Comparison of ENCODE assay signal across 8 mouse cellular contexts in genomic region chr5:129063037-129063791, GRCm38 (mm10). TPM values are rescaled to one million over a fixed set of nuclear protein-coding genes. Genes with fewer than 3 reads are reported as not detected.
DNase-seq lines count a peak whose midpoint lies in the region; ATAC-seq lines count a peak whose summit lies in the region.

No protein-coding gene starts in this region.

- H3K36me3 ChIP-seq in hindbrain, embryonic 13.5 days: no peaks in the 10 kb centered on the region

- peaks cover 13% of the 10 kb centered on the region for H3K4me1 ChIP-seq in hindbrain, embryonic 13.5 days (replicated peaks)

- peak overlapping the region; percentile 49 for H3K4me2 ChIP-seq in hindbrain, embryonic 13.5 days

- 13% methylated on average over 21 of the region's 21 CpGs for WGBS in hindbrain, embryonic 13.5 days

- H3K9me3 ChIP-seq in hindbrain, embryonic 13.5 days: no peaks in the 10 kb centered on the region

- H3K4me3 ChIP-seq in hindbrain, embryonic 13.5 days: peak overlapping the region; percentile 23

- peak; percentile 43; the same call in 1 of the 2 replicates for ATAC-seq in hindbrain, embryonic 13.5 days (ENCODE audit: low FRiP score)
- peak; percentile 70 for ATAC-seq in megakaryocyte progenitor cell, adult 5-6 weeks (replicated peaks; ENCODE audit: poor library complexity)

- 0 out of 2 replicates have a peak overlapping the region, but pooled peaks have one; percentile 40 for H3K9ac ChIP-seq in hindbrain, embryonic 13.5 days

- H3K27me3 ChIP-seq in hindbrain, embryonic 13.5 days: peaks cover 12% of the 10 kb centered on the region

- peak; percentile 87 for DNase-seq in NIH3T3 (ENCODE audit: low read depth)
- peak; percentile 53 for DNase-seq in cerebellum, adult 9-11 months
- peak; percentile 73 to 82 for DNase-seq in frontal cortex, postnatal 14 days (ENCODE audit: low spot score in 2 of 2)
- DNase-seq in layer of hippocampus, postnatal 36 days: peak; percentile 71 to 83
- DNase-seq in right cerebral cortex, postnatal 10 days (ENCODE audit: low spot score in 2 of 2): peak; percentile 86 to 93
- peak; percentile 87 for DNase-seq in urinary bladder, postnatal 14 days (ENCODE audit: low spot score)

- no peak overlapping the region for H3K27ac ChIP-seq in hindbrain, embryonic 13.5 days

RNA-seq across cellular contexts. Expression of gene Adgrd1, which starts 33.3 kb away (rescaled TPM):
- 0.13 and 0.14 TPM in 2 replicates for polyA plus RNA-seq in hindbrain, embryonic 13.5 days (2015; fragmentation: Nextera tagmentation; extraction: Ambion mirVana)
- total RNA-seq in layer of hippocampus, postnatal 36 days (2021): under 1 TPM; 0.32 to 0.35 TPM
- 0.15 and 0.59 TPM in 2 replicates for total RNA-seq in megakaryocyte progenitor cell, adult 5-6 weeks (2015)
- total RNA-seq in megakaryocyte progenitor cell, adult 5-6 weeks (2017): 0.50 and 0.51 TPM in 2 replicates

RNA-seq across cellular contexts. Expression of gene Ran, which starts 43.3 kb away (rescaled TPM):
- polyA plus RNA-seq in hindbrain, embryonic 13.5 days (2015; fragmentation: Nextera tagmentation; extraction: Ambion mirVana): 416 and 421 TPM in 2 replicates
- 100 to 1,000 TPM; 166 to 174 TPM for total RNA-seq in layer of hippocampus, postnatal 36 days (2021)
- 583 and 587 TPM in 2 replicates for total RNA-seq in megakaryocyte progenitor cell, adult 5-6 weeks (2015)
- total RNA-seq in megakaryocyte progenitor cell, adult 5-6 weeks (2017): 525 and 594 TPM in 2 replicates

RNA-seq across cellular contexts. Expression of gene Stx2, which starts 54.8 kb away (rescaled TPM):
- polyA plus RNA-seq in hindbrain, embryonic 13.5 days (2015; fragmentation: Nextera tagmentation; extraction: Ambion mirVana): 18.0 and 21.1 TPM in 2 replicates
- total RNA-seq in layer of hippocampus, postnatal 36 days (2021): 10 to 100 TPM; 25.3 to 38.0 TPM
- 12.6 and 19.4 TPM in 2 replicates for total RNA-seq in megakaryocyte progenitor cell, adult 5-6 weeks (2015)
- total RNA-seq in megakaryocyte progenitor cell, adult 5-6 weeks (2017): 24.3 and 26.0 TPM in 2 replicates
